Mouse (Mus musculus) forebrain, embryonic 11.5 days (tissue): ENCODE data around the gene Rab3a. TPM values are rescaled to one million over a fixed set of nuclear protein-coding genes. Genes with fewer than 3 reads are reported as not detected.

ENCODE experiments used
- ATAC-seq: fragments of 200-750 bp; cut with Nextera tagmentation; replicated peaks from 2 replicates; pipeline ENCODE4 v1.8.0; 2017; ENCODE audit warnings: moderate TSS enrichment; ENCODE audit not compliant: low FRiP score
- DNase-seq: peaks from one replicate; pipeline ENCODE4 v3.0.0-alpha.2; 2017; ENCODE audit warnings: low spot score
- H3K27ac ChIP-seq: fragments of 300-500 bp; sonication (generic); 2 replicates; pipeline ENCODE4 v1.5.1; 2014; ENCODE audit warnings: low read depth, low read length
- H3K27me3 ChIP-seq: fragments of 300-500 bp; sonication (generic); 2 replicates; pipeline ENCODE4 v1.6.1; 2014; ENCODE audit warnings: mild to moderate bottlenecking, low read length, mixed read lengths; ENCODE audit not compliant: control insufficient read depth, insufficient read depth
- H3K36me3 ChIP-seq: fragments of 300-500 bp; sonication (generic); 2 replicates; pipeline ENCODE4 v1.6.1; 2014; ENCODE audit warnings: mild to moderate bottlenecking, low read length, moderate library complexity, mixed read lengths; ENCODE audit not compliant: control insufficient read depth, insufficient read depth
- H3K4me1 ChIP-seq: fragments of 300-500 bp; sonication (generic); replicated peaks from 2 replicates; pipeline ENCODE4 v1.6.1; 2014; ENCODE audit warnings: low read length, mixed read lengths; ENCODE audit not compliant: control insufficient read depth, insufficient read depth
- H3K4me2 ChIP-seq: fragments of 300-500 bp; sonication (generic); 2 replicates; pipeline ENCODE4 v1.6.1; 2014; ENCODE audit warnings: low read depth, mild to moderate bottlenecking, low read length, moderate library complexity, mixed read lengths; ENCODE audit not compliant: severe bottlenecking
- H3K4me3 ChIP-seq: fragments of 300-500 bp; sonication (generic); 2 replicates; pipeline ENCODE4 v1.5.1; 2014; ENCODE audit warnings: low read depth, low read length
- H3K9ac ChIP-seq: fragments of 300-500 bp; sonication (generic); 2 replicates; pipeline ENCODE4 v1.6.1; 2014; ENCODE audit warnings: low read length
- H3K9me3 ChIP-seq: fragments of 300-500 bp; sonication (generic); 2 replicates; pipeline ENCODE4 v1.6.1; 2016; ENCODE audit warnings: low read length, mixed read lengths; ENCODE audit not compliant: control insufficient read depth
- whole genome bisulfite sequencing: fragments of 180-500 bp; shearing (Covaris S2); extraction: QIAGEN DNeasy Blood & Tissue Kit; methylation state at CpG from one replicate; pipeline ENCODE4 v1.1.7; 2014; 5-methylcytosine and 5-hydroxymethylcytosine counted together
- polyA plus RNA-seq: library from polyadenylated mRNA; unstranded; fragments of >200 nt; fragmentation: Nextera tagmentation; extraction: Ambion mirVana; gene quantifications from 2 replicates; pipeline ENCODE4 v1.2.1, GENCODE M21; 2014

Gene Rab3a
- polyA plus RNA-seq, 1 experiment from 2014 or later: 42.7 TPM

DNA sequence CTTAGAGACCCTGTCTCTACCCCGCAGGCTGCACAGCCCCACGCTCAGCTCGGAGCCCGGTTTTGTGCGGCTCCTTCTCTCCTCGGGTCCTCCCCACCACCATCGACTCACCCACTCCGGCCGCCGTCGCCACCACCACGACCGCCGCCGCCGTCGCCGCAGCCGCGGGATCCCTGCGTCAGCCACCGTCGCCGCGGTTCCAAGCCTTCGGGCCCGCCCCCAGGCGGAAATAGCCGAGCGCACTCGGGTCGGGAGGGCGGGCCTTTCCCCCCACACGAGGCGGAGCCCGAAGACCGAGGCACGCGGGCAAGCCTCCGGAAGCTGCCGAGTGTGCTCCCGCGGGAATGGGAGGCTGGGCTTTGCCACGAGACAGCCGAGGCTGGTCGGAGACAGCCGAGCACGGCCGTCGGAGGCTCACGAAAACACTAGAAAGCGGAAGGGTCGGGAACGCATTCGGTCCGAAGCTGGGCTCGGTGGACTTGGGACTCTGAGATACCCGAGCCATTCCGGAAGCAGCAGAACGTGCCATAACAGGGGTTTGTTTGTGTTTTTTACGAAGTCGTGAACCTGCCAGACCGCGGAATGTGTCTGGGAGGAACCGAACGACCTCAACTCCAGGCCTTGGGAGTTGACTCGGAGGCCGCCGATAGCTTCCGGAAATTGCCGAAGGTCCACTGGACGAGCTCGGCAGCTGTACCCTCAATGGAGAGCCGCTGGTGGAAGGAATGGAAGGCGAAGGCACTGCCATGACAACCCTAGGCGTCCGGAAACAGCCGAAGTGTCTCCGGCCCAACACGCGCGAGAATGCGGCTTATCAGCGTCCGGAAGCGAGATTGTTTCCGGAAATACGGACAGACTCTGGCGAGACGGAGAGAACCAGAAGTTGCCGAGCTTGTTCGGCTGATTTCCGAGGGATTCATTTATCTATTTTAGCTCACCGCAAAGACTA lies 22.3 kb downstream of the Rab3a start, which contains the start of gene Pik3r2:
Pik3r2 (minus strand) TSS at position 218 of the 949 bp plus-strand sequence.
- Histone ChIP-seq H3K4me1 (peaks cover 10% of the 10 kb centered on the region; the same call in 1 of the 2 replicates), H3K36me3 (no peaks in the 10 kb centered on the region; the same call in 1 of the 2 replicates), H3K9me3 (no peaks in the 10 kb centered on the region), H3K4me3 (peak within 1 kb of the TSS; percentile 77), H3K27me3 (no peaks in the 10 kb centered on the region), H3K4me2 (peak within 1 kb of the TSS; percentile 82), H3K9ac (peak within 1 kb of the TSS; percentile 93), H3K27ac (peak within 1 kb of the TSS; percentile 97)
- ATAC-seq (peak; percentile 92), DNase-seq (peak; percentile 99)
- WGBS: under 1% methylated on average over 91 of the region's 94 CpGs

- whole genome bisulfite sequencing: 80% methylated on average over 11 of the region's 11 CpGs
- Histone ChIP-seq H3K9ac (no peak overlapping the region), H3K4me2 (no peak overlapping the region), H3K27ac (no peak overlapping the region), H3K27me3 (no peaks in the 10 kb centered on the region), H3K9me3 (no peaks in the 10 kb centered on the region), H3K36me3 (no peaks in the 10 kb centered on the region; the same call in 1 of the 2 replicates), H3K4me1 (peaks cover 8% of the 10 kb centered on the region; the same call in 1 of the 2 replicates), H3K4me3 (no peak overlapping the region)
- DNase-seq: no peak
- ATAC-seq: no peak
These were observed 25.6 kb downstream of the Rab3a start for GRCm38 (mm10) chr8:70780093-70780492.

GRCm38 (mm10) chr8:70786291-70787050 lies 32.0 kb downstream of the Rab3a start:
- ATAC-seq (no peak), DNase-seq (no peak)
- H3K9ac ChIP-seq: no peak overlapping the region
- no peak overlapping the region for H3K4me2 ChIP-seq
- H3K4me3 ChIP-seq: no peak overlapping the region
- WGBS: 88% methylated on average over 25 of the region's 25 CpGs
- H3K4me1 ChIP-seq: peaks cover 10% of the 10 kb centered on the region
- no peak overlapping the region for H3K27ac ChIP-seq
- H3K9me3 ChIP-seq: no peaks in the 10 kb centered on the region
- H3K36me3 ChIP-seq: no peaks in the 10 kb centered on the region; the same call in 1 of the 2 replicates
- H3K27me3 ChIP-seq: no peaks in the 10 kb centered on the region

DNA sequence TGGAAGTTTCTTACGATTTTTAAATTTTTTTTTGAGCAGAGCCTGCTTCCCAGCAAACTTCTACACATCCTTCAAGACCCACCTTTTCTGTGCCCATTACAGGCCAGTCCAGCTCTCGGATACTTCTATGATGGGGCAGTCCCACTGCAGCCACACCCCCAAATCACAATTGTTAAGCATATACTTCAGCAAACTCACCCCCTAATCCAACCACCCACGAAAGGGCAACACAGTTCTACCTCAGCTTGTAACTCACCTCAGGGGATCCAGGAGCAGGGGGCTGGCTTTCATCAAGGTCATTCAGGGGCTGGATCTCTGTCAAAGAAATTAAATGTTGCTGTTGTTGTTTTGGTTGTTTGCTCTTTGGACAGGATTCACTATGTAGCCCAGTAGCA lies 32.6 kb downstream of the Rab3a start:
- H3K4me3 ChIP-seq: no peak overlapping the region

DNA sequence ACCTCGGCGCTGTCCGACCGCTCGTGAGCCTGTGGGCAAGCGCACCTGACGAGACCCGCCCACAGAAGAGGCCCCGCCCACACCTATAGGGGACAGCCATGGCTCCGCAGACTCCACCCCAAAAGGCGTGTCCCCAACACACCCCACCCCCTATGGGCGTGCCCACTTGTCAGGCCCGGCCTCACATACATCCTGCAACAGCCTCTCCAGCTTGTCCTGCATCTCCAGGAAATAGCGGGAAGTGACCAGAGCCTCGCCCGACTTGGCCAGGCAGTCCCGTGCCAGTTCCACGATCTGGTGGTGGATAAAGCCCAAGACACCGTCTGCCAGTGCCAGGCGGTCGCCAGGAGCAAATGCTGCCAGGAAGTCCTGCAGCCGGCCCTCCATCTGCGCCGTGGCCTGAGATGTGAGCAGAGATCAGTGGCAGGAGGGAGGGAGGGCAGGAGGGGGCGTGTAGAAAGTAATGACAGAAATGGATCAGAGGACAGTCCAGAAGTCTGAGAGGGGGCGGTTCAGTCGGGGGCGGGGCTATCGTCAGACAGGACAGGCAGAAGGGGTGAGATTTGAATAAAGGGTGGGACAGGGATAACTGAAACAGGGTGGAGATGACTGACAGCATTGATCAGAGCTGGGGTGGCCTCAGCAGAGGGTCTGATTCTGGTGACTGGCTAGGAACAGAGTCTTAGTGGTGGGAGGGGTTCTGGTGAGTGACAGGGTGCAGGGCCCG lies 33.6 kb downstream of the Rab3a start:
- no peaks in the 10 kb centered on the region; the same call in 1 of the 2 replicates for H3K36me3 ChIP-seq

More for the DNA sequence above, 32.6 kb downstream of the Rab3a start:
- Histone ChIP-seq H3K36me3 (no peaks in the 10 kb centered on the region; the same call in 1 of the 2 replicates), H3K4me1 (peaks cover 12% of the 10 kb centered on the region), H3K9me3 (no peaks in the 10 kb centered on the region), H3K9ac (no peak overlapping the region), H3K27ac (no peak overlapping the region), H3K4me2 (no peak overlapping the region), H3K27me3 (no peaks in the 10 kb centered on the region)
- DNase-seq: no peak
- ATAC-seq: no peak
- 89% methylated on average over 3 of the region's 3 CpGs for whole genome bisulfite sequencing

GRCm38 (mm10) chr8:70789046-70789445 lies 34.6 kb downstream of the Rab3a start:
- Histone ChIP-seq H3K9ac (no peak overlapping the region), H3K4me2 (no peak overlapping the region), H3K27me3 (no peaks in the 10 kb centered on the region), H3K9me3 (no peaks in the 10 kb centered on the region), H3K4me3 (no peak overlapping the region), H3K27ac (no peak overlapping the region), H3K36me3 (no peaks in the 10 kb centered on the region; the same call in 1 of the 2 replicates), H3K4me1 (peaks cover 20% of the 10 kb centered on the region)
- no peak for DNase-seq
- 85% methylated on average over 10 of the region's 10 CpGs for WGBS
- no peak for ATAC-seq

More for the DNA sequence above, 33.6 kb downstream of the Rab3a start:
- WGBS: 16% methylated on average over 30 of the region's 30 CpGs
- no peak overlapping the region for H3K9ac ChIP-seq
- no peaks in the 10 kb centered on the region for H3K27me3 ChIP-seq
- H3K4me3 ChIP-seq: no peak overlapping the region
- ATAC-seq (no peak), DNase-seq (peak; percentile 83)
- H3K4me1 ChIP-seq: peaks cover 16% of the 10 kb centered on the region
- H3K9me3 ChIP-seq: no peaks in the 10 kb centered on the region
- H3K27ac ChIP-seq: no peak overlapping the region
- no peak overlapping the region for H3K4me2 ChIP-seq

GRCm38 (mm10) chr8:70790846-70791245 lies 36.4 kb downstream of the Rab3a start:
- 74% methylated on average over 8 of the region's 8 CpGs for WGBS
- Histone ChIP-seq H3K9me3 (no peaks in the 10 kb centered on the region), H3K4me3 (no peak overlapping the region), H3K36me3 (no peaks in the 10 kb centered on the region; the same call in 1 of the 2 replicates), H3K27me3 (no peaks in the 10 kb centered on the region), H3K27ac (no peak overlapping the region), H3K9ac (peak overlapping the region; percentile 79; the same call in 1 of the 2 replicates), H3K4me1 (peaks cover 20% of the 10 kb centered on the region), H3K4me2 (no peak overlapping the region)
- DNase-seq (no peak), ATAC-seq (no peak)

GRCm38 (mm10) chr8:70791294-70791701 lies 36.8 kb downstream of the Rab3a start:
- H3K36me3 ChIP-seq: no peaks in the 10 kb centered on the region
- ATAC-seq (no peak), DNase-seq (no peak)
- peak overlapping the region; percentile 79 for H3K9ac ChIP-seq
- peak overlapping the region; percentile 46; the same call in 1 of the 2 replicates for H3K4me3 ChIP-seq
- no peak overlapping the region for H3K27ac ChIP-seq
- no peaks in the 10 kb centered on the region for H3K27me3 ChIP-seq
- peaks cover 22% of the 10 kb centered on the region for H3K4me1 ChIP-seq
- H3K4me2 ChIP-seq: peak overlapping the region; percentile 72
- WGBS: 78% methylated on average over 7 of the region's 7 CpGs
- H3K9me3 ChIP-seq: no peaks in the 10 kb centered on the region
